Mouse (Mus musculus): ENCODE measurements around the gene Agbl3.
A peak's percentile ranks its signal among the peaks of the same experiment; 100 is the strongest.

The Agbl3 gene

DNA sequence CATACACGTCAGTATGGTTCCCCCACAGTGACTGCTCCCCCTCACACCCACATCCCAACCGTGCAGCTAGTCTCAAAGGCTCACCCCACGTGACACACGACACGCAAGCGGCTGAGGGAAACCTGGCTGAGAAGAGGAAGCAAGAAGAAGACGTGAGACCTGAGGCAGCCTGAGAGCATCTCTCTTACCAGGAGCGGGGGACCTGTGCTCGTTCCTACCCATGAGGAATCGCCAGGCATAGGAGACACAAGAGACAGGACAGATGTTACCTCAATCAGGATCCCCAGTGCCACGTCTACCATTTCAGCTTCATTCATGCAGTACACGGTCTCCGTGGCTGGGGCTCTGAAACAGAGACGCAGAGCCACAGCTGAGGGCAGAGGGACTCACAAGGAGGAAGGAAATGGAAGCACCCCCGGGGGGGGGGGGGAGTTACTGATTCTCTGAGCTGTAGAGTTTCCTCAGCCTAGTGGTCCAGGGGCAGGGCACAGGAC, 95.1 kb downstream of the Agbl3 start:
- DNase-seq: no peak

GRCm38 (mm10) chr6:34875966-34876834, 96.0 kb downstream of the Agbl3 start:
- DNase-seq: no peak

DNA sequence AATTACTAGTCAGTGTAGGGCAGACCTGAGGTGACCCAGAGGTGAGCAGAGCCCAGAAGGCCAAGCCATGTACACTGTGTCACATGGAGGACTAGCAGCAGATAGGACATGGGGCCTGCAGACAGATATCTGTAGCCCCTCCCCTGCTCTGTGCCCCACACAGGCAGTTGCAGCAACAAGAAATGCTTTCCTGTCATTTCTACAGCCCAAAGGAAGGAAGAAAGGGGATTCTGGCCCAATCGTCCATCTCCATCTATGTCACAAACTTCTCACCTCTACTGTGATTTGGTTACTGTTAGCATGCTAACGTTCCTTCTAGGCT, 96.6 kb downstream of the Agbl3 start:
- no peak for DNase-seq

GRCm38 (mm10) chr6:34877509-34878321, 97.5 kb downstream of the Agbl3 start, which contains the start of gene Cyren:
TSS of gene Cyren (minus strand) at chr6:34878060.
- DNase-seq: peak; percentile 93

GRCm38 (mm10) chr6:34879101-34879740, 99.0 kb downstream of the Agbl3 start:
- no peak for DNase-seq

GRCm38 (mm10) chr6:34879911-34880475, 99.8 kb downstream of the Agbl3 start:
- DNase-seq: peak; percentile 52 to 77

GRCm38 (mm10) chr6:34884724-34885123, 104.5 kb downstream of the Agbl3 start:
- no peak for DNase-seq

- DNase-seq: no peak
Observed at GRCm38 (mm10) chr6:34887131-34887850, 107.1 kb downstream of the Agbl3 start.

- no peak for DNase-seq
Observed at GRCm38 (mm10) chr6:34889185-34889584, 109.0 kb downstream of the Agbl3 start.

DNA sequence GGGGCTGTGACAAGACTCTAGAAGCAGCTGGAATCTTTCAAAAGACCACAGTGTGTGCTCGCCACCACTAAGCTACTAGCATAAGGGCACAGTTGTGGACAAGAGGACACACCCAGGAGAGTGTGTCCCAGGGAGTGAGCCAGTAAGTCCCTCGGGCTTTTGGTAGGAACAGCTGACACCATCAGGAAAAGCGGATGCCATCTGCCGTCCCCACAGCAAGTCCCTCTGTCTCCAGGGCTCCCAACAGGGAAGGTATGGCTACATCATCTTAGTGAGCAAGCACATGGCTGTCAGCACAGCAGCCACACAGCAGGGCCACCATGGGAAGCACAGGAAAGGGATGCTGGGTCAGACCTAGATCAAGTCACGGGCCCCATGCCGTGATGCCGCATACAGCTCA, 115.3 kb downstream of the Agbl3 start:
- DNase-seq: no peak

DNA sequence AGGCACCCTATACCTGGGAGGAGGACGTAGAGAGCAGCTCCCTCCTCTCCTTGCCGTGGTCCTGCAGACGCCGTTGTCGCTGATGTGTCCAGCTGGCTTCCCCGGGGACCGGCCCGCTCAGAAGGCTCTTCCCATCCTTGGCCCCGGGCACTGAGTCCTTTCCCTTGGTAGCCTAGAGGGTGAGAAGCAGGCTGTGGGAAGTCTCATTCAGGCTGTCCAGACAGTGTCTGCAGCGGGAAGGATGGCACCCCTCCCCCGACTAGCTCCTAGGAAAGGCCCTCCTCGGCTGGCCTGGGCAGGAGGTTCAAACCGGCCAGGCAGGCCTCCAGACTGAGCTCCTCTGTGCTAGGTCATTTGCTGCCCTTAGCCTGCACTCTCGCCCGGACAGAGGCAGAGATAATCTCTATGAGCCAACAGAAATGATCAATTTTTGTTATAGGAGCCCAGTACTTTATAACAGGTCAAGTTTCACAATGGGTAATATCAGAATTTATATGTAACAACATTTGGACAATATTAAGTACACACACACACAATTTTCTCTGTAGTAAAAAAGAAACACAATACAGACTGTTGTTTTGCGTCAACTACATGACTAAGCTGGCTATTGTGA, 116.0 kb downstream of the Agbl3 start:
- DNase-seq: no peak

GRCm38 (mm10) chr6:34899127-34899526, 118.9 kb downstream of the Agbl3 start:
- DNase-seq: peak; percentile 75 to 82

DNA sequence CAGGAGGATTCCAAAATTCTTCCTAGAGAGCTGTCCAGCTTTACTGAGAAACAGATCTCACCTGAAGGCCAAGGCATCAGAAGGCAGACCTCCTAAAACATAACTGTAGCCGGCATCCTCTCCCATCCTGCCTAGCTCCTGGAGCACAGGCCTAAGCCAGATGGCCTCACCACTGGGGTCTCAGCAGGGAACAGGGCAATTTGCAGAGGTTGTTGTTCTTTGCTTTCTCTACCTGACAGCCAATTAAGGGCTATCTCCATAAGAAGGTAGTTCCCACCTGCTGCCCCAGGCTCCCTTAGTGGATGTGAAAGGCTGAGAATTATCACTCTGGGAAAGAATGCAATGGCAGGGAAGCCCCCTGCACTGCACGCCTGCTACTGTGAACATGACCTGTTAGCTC, 120.8 kb downstream of the Agbl3 start:
- DNase-seq: no peak

DNA sequence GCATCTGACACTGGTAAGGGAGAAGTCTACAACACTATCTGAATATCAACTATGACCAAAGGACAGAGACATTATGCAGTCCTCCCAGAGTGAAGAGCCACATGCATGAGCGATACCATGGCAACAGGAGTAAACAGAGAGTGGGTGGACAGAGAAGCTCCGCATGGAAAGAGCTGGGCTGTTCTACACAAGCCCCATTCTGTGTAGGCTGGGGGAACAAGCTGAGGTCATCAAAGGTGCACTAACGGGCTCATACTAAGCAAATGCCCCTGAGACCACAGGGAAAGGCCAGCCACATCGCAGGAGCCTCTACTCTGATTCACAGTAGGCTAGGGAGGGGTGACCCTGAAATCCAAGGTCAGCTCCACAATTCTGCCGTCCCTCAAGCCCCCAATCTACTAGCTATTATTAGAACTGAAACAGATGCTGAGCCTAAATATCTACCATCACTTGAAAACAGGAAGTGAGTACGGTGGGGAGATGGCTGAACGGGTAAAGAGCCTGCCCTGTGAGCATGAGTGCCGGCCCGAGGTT, 121.7 kb downstream of the Agbl3 start:
- no peak for DNase-seq

GRCm38 (mm10) chr6:34902578-34902977, 122.3 kb downstream of the Agbl3 start:
- DNase-seq: no peak

- no peak for DNase-seq
Observed at GRCm38 (mm10) chr6:34903441-34903840, 123.2 kb downstream of the Agbl3 start.

GRCm38 (mm10) chr6:34903851-34904250, 123.6 kb downstream of the Agbl3 start:
- DNase-seq: no peak

- DNase-seq: no peak
Observed at GRCm38 (mm10) chr6:34904361-34904760, 124.1 kb downstream of the Agbl3 start.

- DNase-seq: no peak
Observed at GRCm38 (mm10) chr6:34906125-34906524, 125.9 kb downstream of the Agbl3 start.

DNA sequence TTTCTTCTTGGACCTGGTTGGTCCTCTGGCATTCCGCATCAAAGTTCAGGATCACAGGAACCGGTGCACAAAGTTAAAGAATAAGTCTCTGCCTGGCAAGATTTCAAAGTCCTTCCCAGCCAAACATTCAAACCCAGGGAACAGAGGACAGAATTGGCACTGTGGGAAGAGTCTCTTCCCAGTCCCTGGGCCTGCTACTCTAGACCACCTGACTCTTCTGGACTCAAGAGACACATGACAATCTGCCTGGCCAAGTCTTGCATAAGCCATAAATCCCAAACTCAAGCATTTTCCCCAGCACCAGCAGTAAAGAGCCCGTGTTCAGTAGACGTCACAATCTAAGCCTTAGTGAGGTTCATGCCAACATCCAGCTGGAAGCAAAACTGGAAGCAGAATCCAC, 126.4 kb downstream of the Agbl3 start:
- DNase-seq: peak; percentile 84 to 94

- peak; percentile 53 to 73 for DNase-seq
Observed at GRCm38 (mm10) chr6:34907121-34907614, 126.9 kb downstream of the Agbl3 start.
